Mouse (Mus musculus) CD8-positive naive resting alpha-beta T cell, adult 57 days (primary cell): ENCODE results near the gene Ppip5k2. TPM values are rescaled to one million over a fixed set of nuclear protein-coding genes. Genes with fewer than 3 reads are reported as not detected.

ENCODE experiments used
- total RNA-seq: library from RNA; stranded (reverse); gene quantifications from one replicate; pipeline ENCODE4 v1.2.4, GENCODE M21; 2023

Gene Ppip5k2
- total RNA-seq: 39.6 TPM

GRCm38 (mm10) chr1:97769904-97770753 lies at the start of gene Ppip5k2, which contains the start of gene Gin1:
Gene Ppip5k2, minus strand, starts transcription at chr1:97770411.
Gene Gin1, plus strand, starts transcription at chr1:97770172.

DNA sequence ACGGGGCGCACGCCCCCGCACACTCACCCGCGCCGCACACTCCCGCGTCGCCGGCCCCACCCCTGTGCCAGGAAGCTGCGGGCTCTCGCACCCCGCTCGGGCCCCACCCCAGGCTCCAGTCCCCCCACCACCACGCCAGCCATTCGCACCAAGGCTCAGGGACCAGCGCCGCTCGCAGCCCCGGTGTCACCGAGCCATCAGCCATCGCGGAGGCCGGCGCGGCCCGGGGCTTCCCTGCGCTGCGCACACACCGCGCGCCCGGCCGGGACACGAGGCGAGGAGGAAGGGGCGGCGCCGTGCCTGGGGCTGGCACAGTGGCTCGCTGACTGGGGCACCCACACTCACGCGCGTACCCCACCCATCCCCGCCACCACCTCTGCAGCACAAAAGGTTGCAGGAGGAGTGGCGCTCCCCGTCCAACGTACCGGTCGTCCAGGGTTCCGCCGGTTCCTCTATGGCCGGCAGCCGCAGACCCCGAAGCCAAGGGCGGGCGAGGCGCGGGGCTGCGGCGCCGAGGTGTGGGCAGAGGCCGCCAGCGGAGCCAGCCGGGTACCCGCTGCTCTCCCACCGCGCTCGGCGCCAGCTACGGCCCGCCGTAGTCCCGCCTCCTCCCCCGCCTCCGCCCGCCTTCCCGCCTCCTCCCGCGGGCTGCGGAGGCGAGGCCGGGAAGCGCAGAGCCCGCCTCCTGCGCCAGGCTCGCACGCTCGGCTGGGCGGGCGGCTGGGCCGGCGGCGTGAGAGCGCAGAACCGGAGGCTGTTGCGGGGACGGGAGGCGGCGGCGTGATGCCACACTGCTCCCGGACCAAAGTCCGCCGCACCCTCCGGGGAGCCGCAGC lies 108.6 kb downstream of the Ppip5k2 start, which contains the start of gene D1Ertd622e:
TSS of gene D1Ertd622e (minus strand) at position 669 of the 836 bp plus-strand sequence.

Other genes with a start within 250 kb of the Ppip5k2 start
- 47.4 TPM for gene D1Ertd622e, start 108.3 kb downstream of the Ppip5k2 start, total RNA-seq
- gene Gin1, start 239 bp downstream of the Ppip5k2 start, total RNA-seq: 14.2 TPM